Mouse (Mus musculus) midbrain, embryonic 11.5 days (tissue): ENCODE results near the gene Plxnb1. TPM values are rescaled to one million over a fixed set of nuclear protein-coding genes. Genes with fewer than 3 reads are reported as not detected.

Source experiments
- ATAC-seq: fragments of 200-750 bp; cut with Nextera tagmentation; 2 replicates; pipeline ENCODE4 v1.8.0; 2017; ENCODE audit warnings: moderate TSS enrichment, moderate library complexity; ENCODE audit not compliant: low FRiP score
- DNase-seq: peaks from one replicate; pipeline ENCODE4 v3.0.0; 2015; ENCODE audit warnings: low spot score; ENCODE audit errors: missing footprints
- H3K27ac ChIP-seq: fragments of 300-500 bp; sonication (generic); 2 replicates; pipeline ENCODE4 v1.5.1; 2014; ENCODE audit warnings: low read depth, low read length
- H3K27me3 ChIP-seq: fragments of 300-500 bp; sonication (generic); 2 replicates; pipeline ENCODE4 v1.6.1; 2014; ENCODE audit warnings: mild to moderate bottlenecking, low read length, moderate library complexity, mixed read lengths; ENCODE audit not compliant: control insufficient read depth, insufficient read depth
- H3K36me3 ChIP-seq: fragments of 300-500 bp; sonication (generic); 2 replicates; pipeline ENCODE4 v1.6.1; 2014; ENCODE audit warnings: mild to moderate bottlenecking, low read length, moderate library complexity, mixed read lengths; ENCODE audit not compliant: control insufficient read depth, insufficient read depth
- H3K4me1 ChIP-seq: fragments of 300-500 bp; sonication (generic); 2 replicates; pipeline ENCODE4 v1.6.1; 2014; ENCODE audit warnings: low read length; ENCODE audit not compliant: control insufficient read depth, insufficient read depth
- H3K4me2 ChIP-seq: fragments of 300-500 bp; sonication (generic); 2 replicates; pipeline ENCODE4 v1.6.1; 2014; ENCODE audit warnings: mild to moderate bottlenecking, moderate library complexity
- H3K4me3 ChIP-seq: fragments of 300-500 bp; sonication (generic); 2 replicates; pipeline ENCODE4 v1.5.1; 2014; ENCODE audit warnings: low read depth, low read length
- H3K9ac ChIP-seq: fragments of 300-500 bp; sonication (generic); 2 replicates; pipeline ENCODE4 v1.6.1; 2014; ENCODE audit warnings: low read length
- H3K9me3 ChIP-seq: fragments of 300-500 bp; sonication (generic); 2 replicates; pipeline ENCODE4 v1.6.1; 2016; ENCODE audit warnings: low read length; ENCODE audit not compliant: control insufficient read depth
- WGBS: fragments of 180-500 bp; shearing (Covaris S2); extraction: QIAGEN DNeasy Blood & Tissue Kit; methylation state at CpG from one replicate; pipeline ENCODE4 v1.1.7; 2014; 5-methylcytosine and 5-hydroxymethylcytosine counted together
- polyA plus RNA-seq: library from polyadenylated mRNA; unstranded; fragments of >200 nt; fragmentation: Nextera tagmentation; extraction: Ambion mirVana; gene quantifications from 2 replicates; pipeline ENCODE4 v1.2.1, GENCODE M21; 2014

The Plxnb1 gene
- polyA plus RNA-seq, 1 experiment from 2014 or later = 17.7 TPM

- no peaks in the 10 kb centered on the region for H3K4me1 ChIP-seq
- peaks cover 49% of the 10 kb centered on the region for H3K36me3 ChIP-seq
- peak; percentile 72 for DNase-seq
- H3K4me2 ChIP-seq = no peak overlapping the region
- ATAC-seq = no peak
- no peak overlapping the region for H3K27ac ChIP-seq
- no peaks in the 10 kb centered on the region for H3K9me3 ChIP-seq
- H3K27me3 ChIP-seq = no peaks in the 10 kb centered on the region
- no peak overlapping the region for H3K4me3 ChIP-seq
- no peak overlapping the region for H3K9ac ChIP-seq
- 87% methylated on average over 4 of the region's 4 CpGs for WGBS
Measured at GRCm38 (mm10) chr9:109118106-109118505, 22.9 kb downstream of the Plxnb1 start.

DNA sequence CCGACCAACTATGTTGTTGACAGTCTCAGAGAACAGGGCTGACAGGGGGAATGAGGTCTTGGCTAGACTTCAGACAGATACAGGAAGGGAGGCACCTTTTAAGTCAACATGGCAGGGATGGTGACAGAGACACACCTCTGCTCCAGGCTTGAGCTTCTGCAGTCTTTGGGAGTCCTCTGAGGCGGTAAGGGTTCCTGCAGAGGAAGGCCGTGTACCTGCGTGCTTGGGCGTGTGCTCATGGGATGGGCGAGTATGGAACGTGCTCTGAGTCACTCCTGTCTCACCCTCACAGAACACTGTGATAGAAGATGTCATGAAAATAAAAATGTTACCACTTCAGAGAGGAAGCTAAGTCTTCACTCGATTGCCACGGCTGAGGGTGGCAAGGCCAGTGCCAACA lies 24.4 kb downstream of the Plxnb1 start:
- Histone ChIP-seq H3K9me3 (no peaks in the 10 kb centered on the region), H3K4me1 (no peaks in the 10 kb centered on the region), H3K27me3 (no peaks in the 10 kb centered on the region), H3K9ac (no peak overlapping the region), H3K4me3 (no peak overlapping the region), H3K36me3 (peaks cover 38% of the 10 kb centered on the region), H3K27ac (no peak overlapping the region), H3K4me2 (no peak overlapping the region)
- 91% methylated on average over 9 of the region's 9 CpGs for WGBS
- DNase-seq (peak; percentile 31), ATAC-seq (no peak)

DNA sequence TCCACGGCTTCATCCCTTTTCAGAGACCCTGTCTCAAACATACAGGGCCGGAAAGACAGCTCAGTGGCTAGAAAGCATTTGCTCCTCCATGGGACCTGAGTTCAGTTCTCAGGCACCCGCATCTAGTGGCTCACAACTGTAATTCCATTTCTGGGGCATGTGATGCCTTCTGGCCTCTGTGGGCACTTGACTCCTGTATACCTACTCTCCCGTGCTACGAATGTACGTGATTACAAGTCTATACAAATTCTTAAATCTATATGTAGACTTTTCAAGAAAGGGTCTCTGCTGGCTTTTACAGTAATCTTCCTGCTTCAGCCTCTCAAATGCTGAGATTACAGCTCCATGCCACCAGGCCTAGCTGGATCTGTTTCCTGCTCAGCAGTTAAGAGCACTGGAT lies 25.8 kb downstream of the Plxnb1 start:
- 90% methylated on average over 6 of the region's 6 CpGs for whole genome bisulfite sequencing

GRCm38 (mm10) chr9:109122553-109123085 lies 27.4 kb downstream of the Plxnb1 start:
- 48% methylated on average over 2 of the region's 2 CpGs for WGBS
- ATAC-seq = no peak
- H3K27ac ChIP-seq = no peak overlapping the region
- no peak overlapping the region for H3K4me2 ChIP-seq
- peaks cover 14% of the 10 kb centered on the region for H3K36me3 ChIP-seq
- no peaks in the 10 kb centered on the region for H3K27me3 ChIP-seq
- no peaks in the 10 kb centered on the region for H3K9me3 ChIP-seq
- H3K4me1 ChIP-seq = no peaks in the 10 kb centered on the region
- H3K4me3 ChIP-seq = no peak overlapping the region
- DNase-seq = peak; percentile 80
- no peak overlapping the region for H3K9ac ChIP-seq

More for the DNA sequence above, 25.8 kb downstream of the Plxnb1 start:
- Histone ChIP-seq H3K4me1 (no peaks in the 10 kb centered on the region), H3K9me3 (no peaks in the 10 kb centered on the region), H3K27me3 (no peaks in the 10 kb centered on the region), H3K36me3 (peaks cover 30% of the 10 kb centered on the region), H3K4me3 (no peak overlapping the region), H3K27ac (no peak overlapping the region), H3K9ac (no peak overlapping the region), H3K4me2 (no peak overlapping the region)
- ATAC-seq = no peak
- peak; percentile 80 for DNase-seq

DNA sequence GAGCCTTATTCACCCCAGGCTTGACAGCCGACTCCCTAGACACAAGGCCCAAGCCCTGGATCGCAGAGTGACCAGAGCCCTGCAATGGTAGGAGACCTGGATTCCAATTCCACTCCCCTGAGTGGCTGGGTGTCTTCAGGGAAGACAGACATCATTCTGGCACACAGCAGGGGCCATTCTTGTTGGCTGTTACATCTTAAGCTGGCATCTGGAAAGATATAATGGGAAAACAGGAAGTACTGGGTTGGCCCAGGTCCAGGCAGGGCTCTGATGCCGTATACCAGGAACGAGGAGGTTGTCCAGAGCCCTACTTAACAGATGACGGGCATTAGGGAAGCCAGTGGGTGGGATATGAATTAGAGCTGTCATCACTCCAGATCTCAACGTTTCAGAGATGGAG lies 28.1 kb downstream of the Plxnb1 start:
- H3K4me2 ChIP-seq = no peak overlapping the region
- peaks cover 8% of the 10 kb centered on the region for H3K36me3 ChIP-seq
- DNase-seq = peak; percentile 84
- H3K4me1 ChIP-seq = no peaks in the 10 kb centered on the region
- 72% methylated on average over 6 of the region's 6 CpGs for WGBS
- H3K9ac ChIP-seq = no peak overlapping the region
- H3K9me3 ChIP-seq = no peaks in the 10 kb centered on the region
- no peaks in the 10 kb centered on the region for H3K27me3 ChIP-seq
- no peak overlapping the region for H3K27ac ChIP-seq
- H3K4me3 ChIP-seq = no peak overlapping the region
- ATAC-seq = no peak

DNA sequence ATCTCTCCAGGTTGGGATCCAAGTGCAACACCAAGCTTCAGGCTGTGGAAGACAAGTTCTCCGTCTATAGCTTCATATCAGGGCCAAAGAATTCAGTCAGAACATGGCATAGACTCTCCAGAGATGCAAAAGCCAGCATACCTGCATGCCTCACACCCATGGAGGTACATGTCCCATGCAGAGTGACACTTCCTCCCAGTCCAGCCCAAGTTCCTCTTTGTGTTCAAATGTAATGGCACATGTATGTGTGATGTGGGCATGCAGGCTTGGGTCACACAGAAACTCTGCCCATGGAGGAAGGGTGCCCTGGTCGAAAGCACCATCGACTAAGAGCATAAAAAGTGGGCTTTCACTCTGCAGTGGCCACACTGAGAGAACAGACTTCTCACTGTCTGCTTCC lies 29.0 kb downstream of the Plxnb1 start:
- no peak overlapping the region for H3K9ac ChIP-seq
- H3K36me3 ChIP-seq = peaks cover 2% of the 10 kb centered on the region; the same call in 1 of the 2 replicates
- H3K4me2 ChIP-seq = no peak overlapping the region
- H3K4me1 ChIP-seq = no peaks in the 10 kb centered on the region
- ATAC-seq (no peak), DNase-seq (no peak)
- no peak overlapping the region for H3K4me3 ChIP-seq
- H3K27me3 ChIP-seq = no peaks in the 10 kb centered on the region
- H3K9me3 ChIP-seq = no peaks in the 10 kb centered on the region
- H3K27ac ChIP-seq = no peak overlapping the region
- WGBS = 82% methylated on average over 3 of the region's 3 CpGs

DNA sequence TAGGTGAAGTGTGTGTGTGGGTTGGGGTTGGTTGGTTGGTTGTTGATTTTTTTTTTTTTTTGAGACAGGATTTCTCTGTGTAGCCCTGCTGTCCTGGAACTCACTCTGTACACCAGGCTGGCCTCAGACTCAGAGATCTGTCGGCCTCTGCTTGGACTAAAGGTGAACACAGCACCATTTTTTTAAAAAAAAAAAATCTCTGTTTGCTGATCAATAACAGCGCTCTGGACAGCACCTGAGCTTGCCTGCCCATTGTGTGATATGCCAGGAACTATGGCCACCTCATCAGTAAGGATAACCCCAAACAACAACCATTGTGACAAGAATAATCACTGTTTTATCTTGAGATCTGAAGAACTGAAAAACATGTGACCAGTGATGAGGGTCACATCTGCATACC lies 29.9 kb downstream of the Plxnb1 start:
- no peaks in the 10 kb centered on the region for H3K9me3 ChIP-seq
- ATAC-seq (no peak), DNase-seq (no peak)
- no peak overlapping the region for H3K27ac ChIP-seq
- H3K4me2 ChIP-seq = no peak overlapping the region
- no peak overlapping the region for H3K9ac ChIP-seq
- whole genome bisulfite sequencing = 86% methylated on average over 2 of the region's 2 CpGs
- H3K36me3 ChIP-seq = no peaks in the 10 kb centered on the region
- no peaks in the 10 kb centered on the region for H3K4me1 ChIP-seq
- H3K27me3 ChIP-seq = no peaks in the 10 kb centered on the region
- H3K4me3 ChIP-seq = no peak overlapping the region

GRCm38 (mm10) chr9:109125481-109125880 lies 30.3 kb downstream of the Plxnb1 start:
- no peak overlapping the region for H3K4me2 ChIP-seq
- H3K27ac ChIP-seq = no peak overlapping the region
- DNase-seq = peak; percentile 45
- H3K27me3 ChIP-seq = no peaks in the 10 kb centered on the region
- 78% methylated on average over 3 of the region's 3 CpGs for WGBS
- no peak for ATAC-seq
- no peaks in the 10 kb centered on the region for H3K36me3 ChIP-seq
- H3K4me1 ChIP-seq = no peaks in the 10 kb centered on the region
- no peak overlapping the region for H3K9ac ChIP-seq
- H3K4me3 ChIP-seq = no peak overlapping the region
- H3K9me3 ChIP-seq = no peaks in the 10 kb centered on the region

DNA sequence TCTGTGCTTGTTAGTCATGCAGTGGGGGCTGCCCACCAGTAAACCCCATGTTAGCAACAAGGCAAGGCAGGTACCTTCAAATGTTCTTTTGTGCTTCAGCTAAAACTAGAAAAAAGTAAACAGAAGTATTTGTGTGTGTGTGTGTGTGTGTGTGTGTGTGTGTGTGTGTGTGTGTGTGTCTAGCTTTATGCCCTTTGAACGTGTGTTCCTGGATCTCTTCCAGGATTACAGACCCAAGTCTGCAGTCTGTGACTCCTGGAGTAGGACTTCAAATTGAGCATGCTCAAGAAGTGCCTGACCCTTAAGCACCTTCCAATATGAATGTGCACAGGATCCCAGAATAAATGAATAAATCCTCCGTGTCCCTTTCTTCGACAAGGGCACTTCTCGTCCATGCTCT lies 31.9 kb downstream of the Plxnb1 start:
- 88% methylated on average over 4 of the region's 4 CpGs for WGBS
- Histone ChIP-seq H3K4me1 (no peaks in the 10 kb centered on the region), H3K9me3 (no peaks in the 10 kb centered on the region), H3K4me3 (no peak overlapping the region), H3K27ac (no peak overlapping the region), H3K9ac (no peak overlapping the region), H3K36me3 (no peaks in the 10 kb centered on the region), H3K4me2 (no peak overlapping the region), H3K27me3 (no peaks in the 10 kb centered on the region)
- no peak for ATAC-seq
- DNase-seq = no peak
